Mouse (Mus musculus) brain, embryonic 14.5 days (tissue): ENCODE data around the gene Hils1.

Experiments
- CTCF ChIP-seq: fragments of 200-500 bp; IDR thresholded peaks from 2 replicates; pipeline ENCODE4 v1.5.1; 2012; ENCODE audit warnings: inconsistent platforms, mild to moderate bottlenecking, moderate library complexity, borderline replicate concordance; ENCODE audit not compliant: insufficient read depth, insufficient read length; ENCODE audit errors: extremely low read depth
- POLR2A ChIP-seq: fragments of 200-500 bp; IDR thresholded peaks from 2 replicates; pipeline ENCODE4 v1.6.1; 2012; ENCODE audit warnings: mild to moderate bottlenecking, inconsistent platforms, borderline replicate concordance; ENCODE audit not compliant: poor library complexity, insufficient read depth, insufficient read length, severe bottlenecking; ENCODE audit errors: extremely low read depth

- TF ChIP-seq CTCF (peak; percentile 76), POLR2A (no peak)
Measured at GRCm38 (mm10) chr11:94936851-94937295, 30.5 kb upstream of the Hils1 start.
